Mouse (Mus musculus): ENCODE data around the gene Arhgef10l. TPM values are rescaled to one million over a fixed set of nuclear protein-coding genes. Genes with fewer than 3 reads are reported as not detected.

Arhgef10l gene
- total RNA-seq, 2 experiments from 2014 or later = 68.5 to 72.7 TPM

GRCm38 (mm10) chr4:140661406-140662022 is 4.3 kb downstream of the Arhgef10l start:
- DNase-seq = no peak

GRCm38 (mm10) chr4:140657681-140658575 is 7.9 kb downstream of the Arhgef10l start:
- DNase-seq = peak; percentile 81 to 87

GRCm38 (mm10) chr4:140656529-140656928 is 9.3 kb downstream of the Arhgef10l start:
- DNase-seq = no peak

- DNase-seq = no peak
Observed at GRCm38 (mm10) chr4:140654798-140655197, 11.0 kb downstream of the Arhgef10l start.

- DNase-seq = no peak
Observed at GRCm38 (mm10) chr4:140653835-140654583, 11.8 kb downstream of the Arhgef10l start.

GRCm38 (mm10) chr4:140649731-140650130 is 16.1 kb downstream of the Arhgef10l start:
- DNase-seq = no peak

GRCm38 (mm10) chr4:140649207-140649591 is 16.6 kb downstream of the Arhgef10l start:
- DNase-seq = peak in 1 of 2 experiments; percentile 49

GRCm38 (mm10) chr4:140648443-140649206 is 17.2 kb downstream of the Arhgef10l start:
- peak; percentile 51 to 67 for DNase-seq

- peak; percentile 41 to 65 for DNase-seq
Observed at GRCm38 (mm10) chr4:140647711-140648421, 17.9 kb downstream of the Arhgef10l start.

GRCm38 (mm10) chr4:140645638-140646037 is 20.2 kb downstream of the Arhgef10l start:
- DNase-seq = no peak

- DNase-seq = no peak
Observed at GRCm38 (mm10) chr4:140644701-140645100, 21.1 kb downstream of the Arhgef10l start.

GRCm38 (mm10) chr4:140644276-140644675 is 21.5 kb downstream of the Arhgef10l start:
- no peak for DNase-seq

GRCm38 (mm10) chr4:140642378-140642777 is 23.4 kb downstream of the Arhgef10l start:
- no peak for DNase-seq

- no peak for DNase-seq
Observed at GRCm38 (mm10) chr4:140641414-140641918, 24.3 kb downstream of the Arhgef10l start.

- no peak for DNase-seq
Observed at GRCm38 (mm10) chr4:140640668-140641067, 25.1 kb downstream of the Arhgef10l start.

- no peak for DNase-seq
Observed at GRCm38 (mm10) chr4:140640242-140640523, 25.6 kb downstream of the Arhgef10l start.

- no peak for DNase-seq
Observed at GRCm38 (mm10) chr4:140639431-140640241, 26.2 kb downstream of the Arhgef10l start.

- DNase-seq = no peak
Observed at GRCm38 (mm10) chr4:140638591-140638990, 27.2 kb downstream of the Arhgef10l start.

- DNase-seq = no peak
Observed at GRCm38 (mm10) chr4:140637269-140637668, 28.5 kb downstream of the Arhgef10l start.

GRCm38 (mm10) chr4:140636312-140636996 is 29.4 kb downstream of the Arhgef10l start:
- DNase-seq = no peak
